23 mouse cellular contexts compared by ENCODE assay signal in genomic region chr10:85189966-85190365, GRCm38 (mm10).
"Had no signal": no experiment of that assay in that cellular context is flagged by ENCODE, and none has a peak within 500 bp of the region (broad histone marks: within the 10 kb centered on the region; RNA-seq: fewer than 3 reads in every experiment).

No protein-coding gene starts in this region.

- H3K4me1 ChIP-seq: limb, embryonic 12.5 days had no signal

- H3K9ac ChIP-seq: intestine, embryonic 15.5 days; kidney, embryonic 15.5 days; limb, embryonic 12.5 days; limb, embryonic 15.5 days; liver, embryonic 14.5 days; lung, embryonic 14.5 days; midbrain, embryonic 13.5 days; neural tube, embryonic 13.5 days; stomach, embryonic 15.5 days had no signal

- H3K36me3 ChIP-seq: intestine, embryonic 15.5 days; kidney, embryonic 15.5 days; limb, embryonic 12.5 days; limb, embryonic 15.5 days; midbrain, embryonic 10.5 days; midbrain, embryonic 13.5 days; neural tube, embryonic 13.5 days; stomach, embryonic 15.5 days had no signal

- ATAC-seq: intestine, embryonic 15.5 days; midbrain, embryonic 13.5 days; midbrain, embryonic 16.5 days had no signal

- H3K27ac ChIP-seq: intestine, embryonic 15.5 days; kidney, embryonic 15.5 days; limb, embryonic 12.5 days; limb, embryonic 15.5 days; liver, embryonic 14.5 days; macrophage; midbrain, embryonic 10.5 days; midbrain, embryonic 13.5 days; neural tube, embryonic 13.5 days; stomach, embryonic 15.5 days had no signal

- H3K4me2 ChIP-seq: intestine, embryonic 15.5 days; kidney, embryonic 15.5 days; limb, embryonic 12.5 days; limb, embryonic 15.5 days; lung, embryonic 14.5 days; midbrain, embryonic 13.5 days; neural tube, embryonic 13.5 days; stomach, embryonic 15.5 days had no signal

- H3K9me3 ChIP-seq: intestine, embryonic 15.5 days; kidney, embryonic 15.5 days; limb, embryonic 12.5 days; limb, embryonic 15.5 days; megakaryocyte, embryonic 14.5 days; midbrain, embryonic 10.5 days; midbrain, embryonic 13.5 days; neural tube, embryonic 13.5 days; stomach, embryonic 15.5 days had no signal

- H3K27me3 ChIP-seq: intestine, embryonic 15.5 days; kidney, embryonic 15.5 days; limb, embryonic 12.5 days; limb, embryonic 15.5 days; megakaryocyte, embryonic 14.5 days; midbrain, embryonic 13.5 days; neural tube, embryonic 13.5 days; stomach, embryonic 15.5 days had no signal

- H3K4me3 ChIP-seq: intestine, embryonic 15.5 days; kidney, embryonic 15.5 days; limb, embryonic 12.5 days; limb, embryonic 15.5 days; megakaryocyte, embryonic 14.5 days; midbrain, embryonic 10.5 days; midbrain, embryonic 13.5 days; myocyte; neural tube, embryonic 13.5 days; stomach, embryonic 15.5 days had no signal

- DNase-seq: kidney, adult 11 months; kidney, adult 8-10 months; kidney, postnatal 10 days; kidney, postnatal 36 days; left cerebral cortex, postnatal 4 days; lung, embryonic 14.5 days; retina, postnatal 1 day; right cerebral cortex, postnatal 25 days; spleen, adult 18-20 months; thymus, postnatal 36 days had no signal
